Mouse (Mus musculus): ENCODE measurements around the gene Plk5.

- TF ChIP-seq POLR2A (IDR thresholded peaks at IDR 0.05; ENCODE audit: extremely low read depth, insufficient read depth, low read length) (no peak), CTCF (IDR thresholded peaks at IDR 0.05; ENCODE audit: low read depth, low read length) (no peak)
These were observed 15.2 kb upstream of the Plk5 start for GRCm38 (mm10) chr10:80341026-80341425.
